Mouse (Mus musculus): ENCODE data around the gene Ccdc183.

GRCm38 (mm10) chr2:25581901-25582301 lies 35.6 kb downstream of the Ccdc183 start:
- TF ChIP-seq CTCF (IDR thresholded peaks at IDR 0.05; ENCODE audit: low read depth) (no peak), EP300 (IDR thresholded peaks at IDR 0.05; ENCODE audit: low read depth) (no peak)
